ENCODE assay signal across 8 mouse cellular contexts in genomic region chr17:81064979-81065311, GRCm38 (mm10). TPM values are rescaled to one million over a fixed set of nuclear protein-coding genes. Genes with fewer than 3 reads are reported as not detected.
DNase-seq lines count a peak whose midpoint lies in the region; ATAC-seq lines count a peak whose summit lies in the region.

Thumpd2 (minus strand) TSS chr17:81065082.

- no peaks in the 10 kb centered on the region for H3K27me3 ChIP-seq in heart, embryonic 10.5 days (ENCODE audit: insufficient read depth, poor library complexity, severe bottlenecking)
- H3K27me3 ChIP-seq in kidney, embryonic 15.5 days: no peaks in the 10 kb centered on the region

- peak within 1 kb of the TSS; percentile 99 for H3K27ac ChIP-seq in heart, embryonic 10.5 days
- peak within 1 kb of the TSS; percentile 78 for H3K27ac ChIP-seq in kidney, embryonic 15.5 days

- H3K4me2 ChIP-seq in kidney, embryonic 15.5 days: peak within 1 kb of the TSS; percentile 66

- H3K9ac ChIP-seq in kidney, embryonic 15.5 days: peak within 1 kb of the TSS; percentile 86

- peak within 1 kb of the TSS; percentile 98 for H3K4me3 ChIP-seq in heart, embryonic 10.5 days
- peak within 1 kb of the TSS; percentile 97 for H3K4me3 ChIP-seq in kidney, embryonic 15.5 days (replicated peaks)

- peak; percentile 92 for ATAC-seq in erythroblast, adult 5-6 weeks (replicated peaks; ENCODE audit: low FRiP score, poor library complexity, severe bottlenecking)
- ATAC-seq in kidney, embryonic 15.5 days (replicated peaks; ENCODE audit: low FRiP score): peak; percentile 97
- peak; percentile 93 for ATAC-seq in monocyte, adult 5-6 weeks (replicated peaks; ENCODE audit: insufficient number of reproducible peaks, low FRiP score, low TSS enrichment, poor library complexity, severe bottlenecking)

- DNase-seq in B cell, adult 2 months: peak; percentile 92 to 94
- peak; percentile 95 for DNase-seq in brain, adult 2 months (ENCODE audit: low read depth, low spot score)
- peak; percentile 92 for DNase-seq in heart, embryonic 10.5 days (ENCODE audit: low spot score)
- peak; percentile 91 for DNase-seq in liver
- peak; percentile 86 to 94 for DNase-seq in spleen, postnatal 4 days (ENCODE audit: low spot score in 2 of 2)

- 2% methylated on average over 29 of the region's 29 CpGs for WGBS in heart, embryonic 10.5 days
- under 1% methylated on average over 29 of the region's 29 CpGs for WGBS in kidney, embryonic 15.5 days

- peaks cover 22% of the 10 kb centered on the region; the same call in 1 of the 2 replicates for H3K4me1 ChIP-seq in heart, embryonic 10.5 days
- peaks cover 10% of the 10 kb centered on the region for H3K4me1 ChIP-seq in kidney, embryonic 15.5 days

- H3K9me3 ChIP-seq in heart, embryonic 10.5 days: peaks cover 4% of the 10 kb centered on the region; the same call in 1 of the 2 replicates
- H3K9me3 ChIP-seq in kidney, embryonic 15.5 days (replicated peaks): no peaks in the 10 kb centered on the region

- H3K36me3 ChIP-seq in heart, embryonic 10.5 days: peaks cover 22% of the 10 kb centered on the region
- H3K36me3 ChIP-seq in kidney, embryonic 15.5 days: peaks cover 15% of the 10 kb centered on the region; the same call in 1 of the 2 replicates

RNA-seq across cellular contexts. Expression of gene Thumpd2, which starts in this region (rescaled TPM):
- 3.3 and 3.6 TPM in 2 replicates for total RNA-seq in erythroblast, adult 5-6 weeks (2015; ENCODE audit: low replicate concordance)
- 1.4 and 2.5 TPM in 2 replicates for total RNA-seq in erythroblast, adult 5-6 weeks (2017; ENCODE audit: low replicate concordance)
- polyA plus RNA-seq in heart, embryonic 10.5 days (2016; fragmentation: Nextera tagmentation; extraction: Ambion mirVana): 10.1 and 12.5 TPM in 2 replicates
- polyA plus RNA-seq in kidney, embryonic 15.5 days (2015; fragmentation: Nextera tagmentation; extraction: Ambion mirVana): 12.6 and 14.4 TPM in 2 replicates
- total RNA-seq in monocyte, adult 5-6 weeks (2017): 2.0 to 7.3 TPM (median 6.1 TPM) in 3 replicates

Comparison
In these comparisons a context has a peak if more than half of its experiments do, and no peak if none do; other contexts are left out.
1. Peak in every context shown above with its lines: DNase-seq, ATAC-seq, H3K4me3 ChIP-seq and H3K27ac ChIP-seq.